Mouse (Mus musculus): ENCODE data around the gene Adad2.

Gene Adad2

DNA sequence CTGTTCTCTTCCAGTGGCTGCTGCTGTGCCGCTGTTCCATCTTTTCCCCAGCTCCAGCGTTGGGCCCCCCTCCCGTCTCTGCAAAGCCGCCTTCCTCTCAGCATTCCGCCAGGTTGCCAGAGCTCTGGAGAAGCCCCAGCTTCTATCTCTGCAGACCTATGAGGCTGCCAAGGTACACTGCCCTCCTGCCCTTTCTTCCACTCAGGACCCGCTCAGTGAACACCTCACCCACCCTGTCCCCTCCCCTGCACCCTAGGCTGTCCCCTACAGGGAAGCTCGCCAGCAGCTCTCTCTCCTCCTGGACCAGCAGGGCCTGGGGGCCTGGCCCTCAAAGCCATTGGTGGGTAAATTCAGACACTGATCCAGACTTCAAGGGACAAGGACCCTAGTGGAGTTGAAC, 3.8 kb downstream of the Adad2 start:
- DNase-seq (ENCODE audit: extremely low read depth, low read depth, low spot score) = no peak

DNA sequence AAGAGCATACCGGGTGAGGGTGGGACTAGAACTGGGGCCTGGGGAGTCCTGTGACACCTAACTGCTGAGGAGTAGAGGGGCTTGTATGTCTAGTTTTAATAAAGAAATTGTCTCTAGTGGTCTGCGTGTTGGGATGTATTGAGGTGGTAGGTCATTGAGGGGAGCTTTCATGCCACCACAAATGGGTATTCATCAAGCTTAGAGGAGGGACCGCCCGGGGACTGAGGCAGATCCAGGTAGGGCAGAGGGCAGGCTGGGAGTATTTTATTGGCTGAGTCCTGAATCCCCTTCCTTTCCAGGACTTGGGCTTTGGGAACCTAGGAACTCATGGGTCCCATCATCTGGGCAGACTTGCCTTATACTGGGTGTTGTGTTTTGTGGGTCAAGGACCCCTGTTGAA, 4.3 kb downstream of the Adad2 start:
- no peak for DNase-seq (ENCODE audit: extremely low read depth, low read depth, low spot score)

DNA sequence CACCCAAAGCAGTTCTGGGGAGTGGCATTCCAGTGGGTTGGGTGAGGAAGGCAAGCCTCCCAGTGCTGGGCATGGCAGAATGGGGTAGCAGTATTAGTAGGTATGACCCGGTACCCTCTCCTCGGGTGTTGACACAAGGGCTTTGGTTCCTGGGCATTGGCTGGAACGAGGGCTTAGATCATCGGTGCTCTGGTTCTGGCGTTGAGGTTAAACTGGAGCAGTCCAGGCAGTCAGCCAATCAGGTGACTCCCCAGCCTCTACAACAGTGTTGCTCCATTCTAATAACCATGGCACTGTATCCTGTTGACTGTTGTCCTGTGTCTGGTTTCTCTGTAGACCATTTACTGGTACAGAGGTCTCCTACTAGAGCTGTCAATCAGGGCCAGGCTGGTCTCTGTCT, 5.0 kb downstream of the Adad2 start:
- DNase-seq (ENCODE audit: extremely low read depth, low read depth, low spot score) = no peak

DNA sequence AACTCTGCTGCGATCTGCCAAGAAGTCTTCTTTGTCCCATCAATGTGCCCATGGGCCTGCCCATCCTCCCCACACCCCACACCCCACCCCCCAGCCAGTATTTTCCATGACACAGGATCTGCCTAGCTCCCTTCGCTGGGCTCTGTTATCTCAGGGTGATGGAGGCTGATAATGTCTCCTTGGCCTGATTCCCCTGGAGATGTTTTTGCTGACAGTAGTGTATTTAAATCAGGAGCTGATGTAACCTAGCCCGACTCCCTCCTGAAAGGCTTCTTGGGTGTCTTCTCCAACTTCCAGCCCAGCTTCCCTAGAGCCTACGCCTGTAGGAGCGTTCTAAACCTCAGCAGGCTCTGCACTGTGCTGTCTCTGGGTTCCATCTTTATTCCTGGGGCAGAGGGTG, 6.3 kb downstream of the Adad2 start:
- no peak for DNase-seq (ENCODE audit: extremely low read depth, low read depth, low spot score)

DNA sequence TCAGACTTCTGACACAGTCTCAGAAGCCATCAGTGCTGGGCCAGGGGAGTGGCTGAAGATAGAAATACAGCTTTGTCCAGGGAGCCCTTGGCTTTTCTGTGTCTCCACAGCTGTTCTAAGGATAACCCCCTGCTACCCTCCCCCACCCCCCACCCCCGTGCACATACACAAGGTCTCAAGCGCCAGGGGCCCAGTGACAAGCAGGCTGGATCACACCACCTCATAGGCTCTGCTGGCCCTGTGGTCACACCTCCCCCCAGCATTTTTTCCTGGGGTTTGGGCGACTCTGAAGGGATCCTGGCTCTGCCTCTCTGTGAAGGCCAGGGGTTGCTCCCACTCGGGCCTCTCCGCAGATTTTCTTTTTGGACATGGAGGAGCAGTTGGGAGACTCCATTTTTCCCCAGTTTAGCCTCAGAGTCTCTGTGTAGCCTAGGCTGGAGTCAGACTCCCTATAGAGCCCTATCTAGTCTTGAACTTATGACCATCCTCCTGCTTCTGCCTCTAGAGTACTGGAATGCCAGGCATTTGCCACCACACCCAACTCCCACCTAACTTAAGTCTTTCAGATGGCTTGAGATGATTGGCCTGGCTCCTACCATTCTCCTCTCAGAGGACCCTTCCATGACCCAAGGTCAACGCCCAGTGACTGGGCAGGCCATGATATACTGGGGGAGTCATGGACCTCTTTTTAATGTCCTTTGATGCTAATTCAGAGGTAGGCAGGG, 7.7 kb downstream of the Adad2 start:
- no peak for DNase-seq (ENCODE audit: extremely low read depth, low read depth, low spot score)

DNA sequence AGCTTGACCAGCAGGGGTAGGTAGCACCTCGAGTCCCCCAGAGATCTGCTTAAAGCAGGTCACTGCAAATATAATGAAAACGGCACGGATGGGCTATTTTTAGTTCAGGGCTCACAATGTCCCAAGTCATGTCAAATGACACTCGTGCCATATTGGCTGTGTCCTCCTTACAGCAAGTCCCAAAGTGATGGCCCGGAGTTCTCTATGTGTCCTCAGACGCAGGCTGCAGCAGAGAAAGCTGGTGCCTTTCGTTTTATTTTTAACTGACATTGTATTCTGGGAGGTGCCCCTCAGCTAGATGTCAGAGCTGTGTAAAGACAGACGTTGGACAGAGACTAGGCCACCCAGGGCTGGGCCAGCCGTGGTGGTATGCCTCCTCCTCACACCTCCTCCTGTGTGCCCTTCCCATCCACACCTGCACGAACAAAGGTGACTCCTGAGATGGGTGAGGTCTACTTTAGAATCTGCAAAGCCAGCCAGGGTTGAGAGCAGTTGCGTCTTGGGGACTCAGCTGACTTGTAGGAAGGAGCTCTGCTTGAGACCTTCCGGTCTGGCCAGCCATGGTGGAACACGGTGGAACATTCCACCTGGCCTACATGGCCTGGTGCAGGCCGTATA, 8.4 kb downstream of the Adad2 start:
- no peak for DNase-seq (ENCODE audit: extremely low read depth, low read depth, low spot score)

DNA sequence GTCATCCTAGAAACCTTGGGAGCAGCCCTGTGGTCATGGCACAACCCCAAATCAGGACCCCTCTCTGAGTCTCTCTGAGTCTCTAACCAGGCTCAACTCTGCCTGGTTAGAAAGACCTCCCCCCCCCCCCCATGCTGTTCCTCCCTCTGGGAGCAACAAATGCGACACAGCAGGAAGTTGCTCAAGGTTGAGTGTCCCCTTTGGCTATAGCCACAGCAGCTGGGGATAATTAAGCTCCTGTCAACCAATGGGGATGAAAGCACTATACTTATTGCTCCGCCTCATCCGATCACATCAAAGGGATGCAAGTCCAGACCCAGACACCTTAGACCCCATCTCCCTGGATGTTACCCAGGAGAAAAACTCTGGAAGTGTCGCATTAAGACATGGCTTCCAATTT, 10.0 kb downstream of the Adad2 start:
- DNase-seq (ENCODE audit: extremely low read depth, low read depth, low spot score) = no peak

DNA sequence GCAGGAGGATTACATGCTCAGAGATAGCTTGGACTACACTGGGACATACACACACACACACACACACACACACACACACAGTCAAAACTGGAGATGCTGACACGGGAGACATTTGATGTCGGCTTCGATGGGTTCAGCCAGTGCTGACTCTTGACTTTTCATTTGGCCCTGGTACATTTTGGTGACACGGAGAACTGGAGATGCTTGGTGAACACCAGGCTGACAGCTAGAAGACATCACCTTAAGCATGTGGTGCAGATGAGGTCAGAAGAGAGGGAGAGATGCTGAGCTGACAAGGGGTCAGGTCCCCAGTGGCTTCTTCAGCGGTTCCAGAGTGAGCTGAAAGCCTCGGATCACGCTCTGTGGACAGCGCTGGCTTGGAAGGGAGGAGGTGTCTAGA, 10.5 kb downstream of the Adad2 start:
- no peak for DNase-seq (ENCODE audit: extremely low read depth, low read depth, low spot score)

DNA sequence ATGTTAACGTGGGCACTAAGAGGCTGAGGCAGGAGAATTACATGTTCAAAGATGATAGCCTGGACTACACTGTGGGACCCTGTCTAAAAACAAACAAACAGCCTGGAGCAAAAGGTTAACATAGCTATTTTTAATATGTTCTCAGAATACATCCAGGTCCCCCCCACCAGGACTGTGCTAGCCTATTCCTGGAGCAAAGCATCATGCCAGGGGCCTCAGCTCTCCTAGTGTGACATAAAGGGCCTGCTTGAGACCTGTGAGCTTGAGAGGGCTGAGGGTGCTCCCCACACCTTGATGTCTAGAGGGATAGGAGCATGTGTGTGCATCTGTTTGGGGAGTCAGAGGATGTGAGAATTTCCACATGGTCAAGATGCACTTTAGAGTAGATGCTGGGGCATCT, 11.2 kb downstream of the Adad2 start:
- DNase-seq (ENCODE audit: extremely low read depth, low read depth, low spot score) = no peak

DNA sequence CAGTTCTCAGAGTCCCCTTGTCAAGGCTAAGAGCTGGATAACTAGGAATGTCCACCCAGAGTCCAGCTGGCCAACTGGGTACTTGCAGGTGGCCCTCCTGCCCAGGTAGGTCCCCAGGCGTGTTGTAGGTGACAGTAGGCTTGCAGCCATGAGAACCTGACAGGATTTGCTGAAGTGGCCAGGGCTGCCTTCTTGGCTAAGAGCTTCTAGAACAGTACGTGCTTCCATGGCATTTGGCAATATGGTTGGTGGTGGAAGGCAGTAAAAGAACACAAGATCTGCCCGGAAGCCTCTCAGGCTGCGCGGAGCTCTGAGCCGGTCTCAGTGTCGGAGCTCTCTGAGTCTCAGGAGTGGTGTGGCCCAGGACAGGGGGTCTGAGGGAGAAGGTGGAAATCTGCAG, 12.4 kb downstream of the Adad2 start:
- DNase-seq (ENCODE audit: extremely low read depth, low read depth, low spot score) = no peak

DNA sequence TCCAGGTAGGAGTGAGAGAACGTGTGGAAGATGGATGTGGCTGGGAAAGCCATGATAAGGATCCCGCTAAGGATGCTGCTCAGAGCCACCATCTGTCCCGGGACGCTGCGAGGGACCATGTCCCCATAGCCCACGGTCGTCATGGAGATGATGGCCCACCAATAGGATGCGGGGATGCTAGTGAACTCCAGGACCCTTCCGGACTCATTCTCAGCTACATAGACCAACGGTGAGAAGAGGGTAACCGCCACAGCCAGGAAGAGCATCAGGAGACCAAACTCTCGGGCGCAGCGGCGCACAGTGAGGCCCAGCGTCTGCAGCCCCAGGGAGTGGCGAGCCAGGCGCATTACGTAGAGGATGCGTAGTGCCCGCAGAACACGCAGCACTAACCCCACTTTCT, 13.2 kb downstream of the Adad2 start:
- DNase-seq (ENCODE audit: extremely low read depth, low read depth, low spot score) = no peak

DNA sequence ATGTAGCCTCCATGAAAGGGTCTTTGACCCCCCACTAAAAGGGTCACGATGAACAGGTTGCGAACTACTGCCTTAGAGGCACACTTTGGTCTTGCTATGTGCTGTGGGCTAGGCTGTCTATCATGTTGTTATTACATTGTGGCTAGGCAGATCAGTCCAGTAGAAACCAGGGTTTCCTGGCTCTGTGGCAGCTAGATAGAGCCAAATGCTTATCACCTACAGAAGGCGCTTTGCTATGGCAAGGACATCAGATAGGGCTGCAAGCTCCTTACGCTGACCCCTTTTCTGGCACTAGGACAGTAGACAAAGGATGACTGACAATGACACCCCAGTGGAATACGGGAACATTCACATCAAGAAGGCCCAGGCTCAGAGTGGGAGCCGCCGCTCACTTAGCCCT, 14.7 kb downstream of the Adad2 start:
- DNase-seq (ENCODE audit: extremely low read depth, low read depth, low spot score) = no peak

DNA sequence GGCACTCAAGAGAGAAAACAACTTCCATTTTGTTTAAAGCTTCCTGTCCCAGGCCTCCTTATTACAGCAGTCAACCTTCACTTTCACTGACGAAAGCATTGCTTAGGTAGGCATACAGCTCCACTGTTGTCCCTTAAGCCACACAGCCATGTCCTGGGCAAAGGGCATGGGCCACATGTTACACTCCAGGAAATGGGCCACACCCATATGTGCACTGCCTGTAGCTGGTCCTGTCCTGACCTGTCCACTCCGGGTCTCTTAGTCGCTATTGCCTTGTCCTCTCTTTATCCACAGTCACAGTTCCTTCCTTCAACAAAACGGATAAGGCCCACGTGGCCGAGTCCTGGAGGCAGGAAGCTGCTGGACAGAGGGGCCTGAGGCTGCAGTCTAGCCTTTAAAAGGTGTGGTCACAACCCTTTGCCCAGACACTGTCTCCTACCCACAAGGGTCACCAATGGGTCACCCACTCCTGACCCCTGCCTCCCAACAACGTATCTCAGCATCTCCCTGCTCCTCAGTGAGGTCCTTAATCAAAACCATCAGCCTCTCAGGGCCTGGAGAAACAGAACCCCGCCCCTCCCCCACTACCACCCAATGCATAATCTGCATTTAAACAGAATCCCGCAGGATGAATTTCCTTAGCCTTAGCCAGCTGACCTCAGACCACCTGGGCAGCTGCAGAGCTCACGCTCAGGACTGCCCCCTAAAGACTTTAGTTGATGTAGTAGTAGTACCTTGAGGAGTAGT, 15.2 kb downstream of the Adad2 start:
- no peak for DNase-seq (ENCODE audit: extremely low read depth, low read depth, low spot score)

DNA sequence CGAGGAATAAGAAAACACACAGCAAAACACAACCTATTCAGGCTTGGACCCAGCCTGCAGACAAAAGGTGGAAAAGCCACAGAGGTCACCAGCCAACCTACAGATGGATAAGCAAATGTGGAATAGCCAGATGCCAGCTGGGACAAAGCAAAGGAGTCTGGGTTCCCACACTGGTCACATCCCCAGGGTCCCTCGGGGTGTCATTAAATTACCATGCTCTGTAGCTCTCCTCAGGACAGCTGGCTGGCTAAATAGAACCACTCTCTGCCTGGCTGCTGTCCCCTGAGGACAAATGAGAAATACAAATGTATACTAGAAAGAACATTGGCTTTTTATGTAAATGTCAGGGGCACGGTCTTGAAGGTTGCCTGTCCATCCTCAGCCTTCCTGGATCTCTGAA, 18.3 kb downstream of the Adad2 start:
- no peak for DNase-seq (ENCODE audit: extremely low read depth, low read depth, low spot score)

DNA sequence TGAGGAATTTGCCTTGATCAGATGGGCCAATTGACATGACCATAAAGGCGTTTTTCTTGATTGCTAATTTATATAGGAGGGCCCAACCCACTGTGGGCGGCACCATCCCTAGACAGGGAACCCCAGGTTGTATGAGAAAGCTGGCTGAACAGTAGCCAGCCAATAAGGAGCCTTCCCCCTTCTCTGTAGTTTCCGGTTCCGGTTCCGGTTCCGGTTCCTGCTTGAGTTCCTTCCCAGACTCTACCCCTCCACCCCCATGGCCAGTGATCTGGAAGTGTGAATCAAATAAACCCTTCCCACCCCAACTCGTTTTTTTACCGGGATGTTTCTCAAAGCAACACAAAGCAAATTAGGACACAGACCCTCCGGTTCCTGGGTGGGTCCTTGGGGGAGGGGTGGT, 19.7 kb downstream of the Adad2 start:
- no peak for DNase-seq (ENCODE audit: extremely low read depth, low read depth, low spot score)

DNA sequence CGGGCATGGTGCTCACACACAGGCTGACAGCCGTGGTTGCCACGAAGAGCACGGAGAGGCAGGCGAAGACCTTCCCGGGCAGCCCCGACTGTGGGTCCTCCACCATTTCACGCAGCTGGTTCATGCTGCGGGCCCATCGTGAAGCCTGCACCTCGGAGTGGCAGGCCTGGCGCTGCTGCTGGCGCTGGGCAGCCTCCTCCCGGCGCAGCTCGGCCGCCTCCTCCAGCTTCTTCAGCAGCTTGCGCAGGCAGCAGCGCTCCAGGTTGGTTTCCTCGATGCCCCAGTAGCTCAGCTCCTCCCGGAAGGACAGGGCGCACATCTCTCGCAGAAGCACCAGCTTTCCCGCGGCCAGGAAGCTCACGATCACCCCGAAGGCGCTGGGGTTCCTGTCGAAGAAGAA, 20.4 kb downstream of the Adad2 start:
- no peak for DNase-seq (ENCODE audit: extremely low read depth, low read depth, low spot score)

DNA sequence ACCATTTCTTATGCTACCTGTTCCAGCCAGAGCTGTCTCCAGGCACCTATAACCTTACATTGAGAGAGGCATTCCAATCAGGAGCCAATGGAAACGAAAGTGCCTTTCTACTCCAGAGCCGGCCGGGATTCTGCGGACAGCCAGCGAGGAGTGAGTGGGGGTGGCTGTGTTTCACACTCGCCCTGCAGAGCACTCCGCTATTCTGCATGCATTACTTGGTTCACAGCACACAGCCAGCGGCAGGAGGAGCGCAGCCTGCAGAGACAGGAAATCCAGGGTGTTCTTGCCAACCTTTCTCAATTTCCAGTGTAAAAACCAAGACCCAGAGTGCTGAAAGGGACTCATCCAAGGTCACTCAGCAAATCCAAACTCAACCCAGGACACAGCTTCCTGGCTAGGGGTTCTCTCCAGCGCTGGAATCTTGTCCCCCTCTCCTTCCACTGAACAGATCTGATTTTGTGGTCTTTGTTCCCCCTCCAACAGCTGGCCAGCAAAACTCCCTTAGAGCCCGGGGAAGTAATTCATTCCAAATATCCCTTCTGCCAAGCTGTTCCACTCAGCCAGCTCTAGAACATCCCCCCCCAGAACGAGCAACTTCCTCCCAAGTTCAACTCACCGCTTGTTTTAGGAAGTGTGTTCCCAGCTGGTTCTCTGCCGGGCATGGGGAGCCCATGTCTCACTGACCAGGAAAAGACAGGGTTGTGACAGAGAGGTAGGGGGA, 22.2 kb downstream of the Adad2 start:
- no peak for DNase-seq (ENCODE audit: extremely low read depth, low read depth, low spot score)

DNA sequence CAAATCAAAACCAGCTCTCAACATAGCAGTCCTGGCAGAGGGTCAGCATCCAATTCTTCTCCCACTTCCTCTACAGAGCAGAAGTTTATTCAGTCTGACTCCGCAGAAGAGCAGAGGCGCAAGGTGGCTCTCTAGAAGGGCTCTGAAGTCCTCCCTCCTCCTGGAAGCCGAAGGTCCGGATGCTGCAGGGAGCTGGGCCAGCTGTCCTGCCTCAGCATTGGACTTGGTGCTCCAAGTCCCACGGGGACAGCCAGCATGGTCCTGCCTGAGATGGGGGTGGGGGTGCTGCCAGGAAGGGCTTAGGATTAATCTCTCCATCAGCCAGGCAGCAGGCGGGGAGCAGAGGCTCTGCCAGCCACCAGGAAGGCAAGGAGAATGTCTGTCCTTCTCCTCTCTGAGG, 22.8 kb downstream of the Adad2 start, which contains the start of gene Kcng4:
TSS of gene Kcng4 (minus strand) at position 303 of the 400 bp plus-strand sequence.
- no peak for DNase-seq (ENCODE audit: extremely low read depth, low read depth, low spot score)

DNA sequence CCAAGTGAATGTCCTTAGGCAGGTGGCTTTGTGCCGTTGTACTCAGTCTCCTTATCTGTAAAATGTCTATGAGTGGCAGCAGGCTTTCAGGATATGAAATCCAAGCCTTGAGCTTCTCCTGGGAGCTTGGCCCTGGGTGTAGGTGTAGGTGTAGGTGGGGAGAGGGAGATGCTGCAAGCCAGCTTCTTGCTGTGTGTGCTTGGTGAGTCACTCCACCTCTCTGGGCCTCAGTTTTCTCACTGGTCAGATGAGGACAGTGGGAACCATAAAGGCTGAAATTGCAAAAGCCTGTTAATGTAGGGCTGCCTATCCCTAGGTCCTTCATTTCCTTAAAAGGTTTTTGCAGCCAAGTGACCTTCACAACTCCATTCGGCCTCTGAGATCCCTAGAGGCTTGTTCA, 23.4 kb downstream of the Adad2 start:
- DNase-seq (ENCODE audit: extremely low read depth, low read depth, low spot score) = no peak

DNA sequence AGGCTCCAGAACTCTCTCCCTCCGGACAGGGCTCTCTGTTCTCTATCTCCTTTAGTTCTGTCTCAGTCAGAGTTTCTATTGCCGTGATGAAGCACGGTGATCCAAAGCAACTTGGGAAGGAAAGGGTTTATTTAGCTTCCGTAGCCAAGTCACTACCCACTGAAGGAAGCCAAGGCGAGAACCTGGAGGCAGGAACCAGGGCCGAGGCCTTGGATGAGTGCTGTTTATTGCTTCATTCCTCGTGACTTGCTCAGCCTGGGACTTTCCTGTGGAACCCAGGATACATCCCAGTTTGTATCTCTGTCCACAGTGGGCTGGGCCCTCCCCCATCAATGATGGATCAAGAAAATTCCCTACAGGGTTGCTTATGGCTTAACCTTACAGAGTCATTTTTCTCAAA, 24.2 kb downstream of the Adad2 start:
- DNase-seq (ENCODE audit: extremely low read depth, low read depth, low spot score) = no peak

DNA sequence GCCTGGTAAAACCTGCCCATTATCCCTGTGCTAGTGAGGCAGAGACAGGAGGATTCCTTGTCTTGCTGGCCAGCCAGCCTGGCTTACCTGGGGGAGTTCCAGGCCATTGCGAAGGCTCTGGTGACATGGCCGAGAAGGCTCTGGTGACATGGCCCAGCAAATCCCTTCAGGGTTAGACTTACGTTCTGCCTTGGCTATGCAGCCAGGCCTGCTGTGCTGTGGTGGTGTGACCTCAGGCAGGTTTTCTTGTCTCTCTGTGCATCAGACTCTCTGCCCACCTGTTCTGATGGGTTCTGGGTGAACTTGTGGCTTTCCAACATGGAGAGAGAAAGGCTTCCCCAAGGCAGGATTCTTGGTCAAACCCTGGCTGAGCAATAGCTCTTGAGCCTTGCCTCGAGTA, 24.8 kb downstream of the Adad2 start:
- peak; percentile 75 for DNase-seq (ENCODE audit: extremely low read depth, low read depth, low spot score)

DNA sequence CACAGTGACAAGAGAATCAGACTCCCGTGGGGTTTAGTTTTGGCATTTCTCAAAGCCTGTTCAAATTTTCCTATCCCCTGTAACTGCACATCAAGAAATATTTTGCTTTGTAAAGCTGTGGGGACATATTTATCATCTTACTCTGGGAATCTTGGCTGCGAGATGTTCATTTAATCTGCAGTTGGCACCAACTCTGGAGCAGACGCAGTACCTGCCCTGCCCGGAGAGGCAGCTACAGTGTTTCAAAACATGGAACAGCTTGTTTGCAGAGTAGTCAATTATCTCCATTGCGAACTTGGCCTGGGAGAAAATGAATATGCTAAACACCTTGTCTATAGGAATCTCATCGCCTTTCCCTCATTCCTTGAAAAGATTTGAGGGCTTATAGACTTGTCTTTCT, 25.7 kb downstream of the Adad2 start:
- peak; percentile 63 for DNase-seq (ENCODE audit: extremely low read depth, low read depth, low spot score)

Data from fat pad, adult 2 months (tissue).